ENCODE assay signal across 8 mouse cellular contexts in genomic region chr7:99467916-99468282, GRCm38 (mm10). TPM values are rescaled to one million over a fixed set of nuclear protein-coding genes. Genes with fewer than 3 reads are reported as not detected.
DNase-seq lines count a peak whose midpoint lies in the region; ATAC-seq lines count a peak whose summit lies in the region.

No protein-coding gene starts in this region.

- peak overlapping the region; percentile 46 to 53 for H3K4me3 ChIP-seq in heart, embryonic 14.5 days (ENCODE audit: control insufficient read depth in 1 of 2, insufficient read depth in 1 of 2, low read depth in 1 of 2, low read length in 2 of 2)

- DNase-seq in left cerebral cortex, postnatal 14 days (ENCODE audit: low spot score in 2 of 2) = peak; percentile 46 to 61
- DNase-seq in left cerebral cortex, adult 18-20 months (ENCODE audit: low spot score in 2 of 2) = no peak
- DNase-seq in cerebellum, postnatal 10 days = peak; percentile 86
- peak; percentile 70 for DNase-seq in kidney, postnatal 14 days
- DNase-seq in lung, postnatal 25 days (ENCODE audit: low spot score) = peak; percentile 48
- no peak for DNase-seq in urinary bladder, adult 2 months (ENCODE audit: low spot score)

- H3K9me3 ChIP-seq in heart, embryonic 14.5 days (ENCODE audit: control insufficient read depth, low read length) = 0 out of 2 replicates have a peak, but pooled peaks cover 2% of the 10 kb centered on the region

- WGBS in heart, embryonic 14.5 days = 14% methylated on average over 11 of the region's 11 CpGs

- intact Hi-C loops in left cerebral cortex, postnatal 14 days (cut with DNase I) = no loop called here

- peak overlapping the region; percentile 81 for H3K9ac ChIP-seq in heart, embryonic 14.5 days (ENCODE audit: low read length)

- H3K27ac ChIP-seq in heart, embryonic 14.5 days (replicated peaks in 1 of 2; ENCODE audit: control insufficient read depth in 1 of 2, insufficient read depth in 1 of 2, low read depth in 2 of 2, low read length in 2 of 2) = peak overlapping the region; percentile 77 to 94

- H3K36me3 ChIP-seq in heart, embryonic 14.5 days (ENCODE audit: control insufficient read depth, insufficient read depth, low read length) = peaks cover 10% of the 10 kb centered on the region

- no peaks in the 10 kb centered on the region for H3K27me3 ChIP-seq in heart, embryonic 14.5 days (ENCODE audit: control insufficient read depth, insufficient read depth, low read length)

- H3K4me1 ChIP-seq in heart, embryonic 14.5 days (ENCODE audit: control insufficient read depth in 2 of 2, insufficient read depth in 2 of 2, low read length in 2 of 2) = peaks cover 18 to 29% of the 10 kb centered on the region in 2 experiments

- peak overlapping the region; percentile 91 for H3K4me2 ChIP-seq in heart, embryonic 14.5 days (ENCODE audit: low read length)

- peak; percentile 33; the same call in 1 of the 2 replicates for ATAC-seq in heart, embryonic 14.5 days (ENCODE audit: insufficient number of reproducible peaks, insufficient read depth, low FRiP score, low read depth)
- no peak for ATAC-seq in erythroid progenitor cell, adult 5-6 weeks (replicated peaks; ENCODE audit: low FRiP score, poor library complexity, severe bottlenecking)

RNA-seq across cellular contexts. Expression of gene Klhl35, which starts 2.1 kb away (rescaled TPM):
- total RNA-seq in left cerebral cortex, postnatal 14 days (2021) = 1 to 10 TPM; 1.7 to 2.4 TPM
- 1 to 10 TPM; 2.3 to 3.2 TPM for total RNA-seq in left cerebral cortex, adult 18-20 months (2021)
- 0.86 and 1.1 TPM in 2 replicates for polyA plus RNA-seq in heart, embryonic 14.5 days (2014; fragmentation: Nextera tagmentation; extraction: Ambion mirVana)
- not detected in 2 replicates for total RNA-seq in erythroid progenitor cell, adult 5-6 weeks (2015; ENCODE audit: low replicate concordance)
- not detected in 2 replicates for total RNA-seq in erythroid progenitor cell, adult 5-6 weeks (2017; ENCODE audit: low replicate concordance)
- polyA plus RNA-seq in urinary bladder, adult 2 months (2012; rRNA removed) = 0.81 and 1.5 TPM in 2 replicates

RNA-seq across cellular contexts. Expression of gene Rps3, which starts 15.6 kb away (rescaled TPM):
- total RNA-seq in left cerebral cortex, postnatal 14 days (2021) = 100 to 1,000 TPM; 221 to 235 TPM
- 100 to 1,000 TPM; 268 to 293 TPM for total RNA-seq in left cerebral cortex, adult 18-20 months (2021)
- polyA plus RNA-seq in heart, embryonic 14.5 days (2014; fragmentation: Nextera tagmentation; extraction: Ambion mirVana) = 538 and 543 TPM in 2 replicates
- total RNA-seq in erythroid progenitor cell, adult 5-6 weeks (2015; ENCODE audit: low replicate concordance) = 386 and 406 TPM in 2 replicates
- total RNA-seq in erythroid progenitor cell, adult 5-6 weeks (2017; ENCODE audit: low replicate concordance) = 293 and 564 TPM in 2 replicates
- polyA plus RNA-seq in urinary bladder, adult 2 months (2012; rRNA removed) = 1,354 and 1,732 TPM in 2 replicates

Comparison
In these comparisons a context has a peak if more than half of its experiments do, and no peak if none do; other contexts are left out.
1. DNase-seq: peak in left cerebral cortex, postnatal 14 days (2 of 2), cerebellum, postnatal 10 days (2 of 2), kidney, postnatal 14 days (single experiment) and lung, postnatal 25 days (single experiment); none in left cerebral cortex, adult 18-20 months (0 of 2) and urinary bladder, adult 2 months (single experiment).